Mouse (Mus musculus): ENCODE results near the gene Spag4.

Gene Spag4

GRCm38 (mm10) chr2:156065099-156066041 lies at the start of gene Spag4:
Spag4 (plus strand) TSS chr2:156065175.
- peak; percentile 63 for DNase-seq (ENCODE audit: low spot score)

GRCm38 (mm10) chr2:156018106-156018505 lies 46.9 kb upstream of the Spag4 start:
- no peak for DNase-seq (ENCODE audit: low spot score)

GRCm38 (mm10) chr2:156021219-156021618 lies 43.8 kb upstream of the Spag4 start:
- no peak for DNase-seq (ENCODE audit: low spot score)

- no peak for DNase-seq (ENCODE audit: low spot score)
Measured at GRCm38 (mm10) chr2:156021765-156022164, 43.2 kb upstream of the Spag4 start.

- DNase-seq (ENCODE audit: low spot score), result no peak
Measured at GRCm38 (mm10) chr2:156025482-156025881, 39.5 kb upstream of the Spag4 start.

GRCm38 (mm10) chr2:156039390-156039789 lies 25.6 kb upstream of the Spag4 start:
- no peak for DNase-seq (ENCODE audit: low spot score)

GRCm38 (mm10) chr2:156042903-156043302 lies 22.1 kb upstream of the Spag4 start:
- no peak for DNase-seq (ENCODE audit: low spot score)

GRCm38 (mm10) chr2:156047929-156048328 lies 17.0 kb upstream of the Spag4 start:
- DNase-seq (ENCODE audit: low spot score), result no peak

GRCm38 (mm10) chr2:156052816-156053215 lies 12.2 kb upstream of the Spag4 start, which contains the start of gene Fer1l4:
Fer1l4 (minus strand) TSS chr2:156052947.
- DNase-seq (ENCODE audit: low spot score), result no peak

GRCm38 (mm10) chr2:156066126-156066525 lies 1.2 kb downstream of the Spag4 start:
- no peak for DNase-seq (ENCODE audit: low spot score)

- DNase-seq (ENCODE audit: low spot score), result no peak
Measured at GRCm38 (mm10) chr2:156067916-156068315, 2.9 kb downstream of the Spag4 start.

GRCm38 (mm10) chr2:156071236-156071635 lies 6.3 kb downstream of the Spag4 start:
- no peak for DNase-seq (ENCODE audit: low spot score)

- no peak for DNase-seq (ENCODE audit: low spot score)
Measured at GRCm38 (mm10) chr2:156073725-156074124, 8.8 kb downstream of the Spag4 start.

- no peak for DNase-seq (ENCODE audit: low spot score)
Measured at GRCm38 (mm10) chr2:156077461-156077860, 12.5 kb downstream of the Spag4 start.

GRCm38 (mm10) chr2:156078421-156079182 lies 13.6 kb downstream of the Spag4 start:
- no peak for DNase-seq (ENCODE audit: low spot score)

GRCm38 (mm10) chr2:156079183-156079560 lies 14.2 kb downstream of the Spag4 start:
- no peak for DNase-seq (ENCODE audit: low spot score)

GRCm38 (mm10) chr2:156079674-156080073 lies 14.7 kb downstream of the Spag4 start:
- no peak for DNase-seq (ENCODE audit: low spot score)

GRCm38 (mm10) chr2:156080391-156080790 lies 15.4 kb downstream of the Spag4 start:
- DNase-seq (ENCODE audit: low spot score), result no peak

GRCm38 (mm10) chr2:156084541-156084940 lies 19.6 kb downstream of the Spag4 start:
- no peak for DNase-seq (ENCODE audit: low spot score)

- DNase-seq (ENCODE audit: low spot score), result no peak
Measured at GRCm38 (mm10) chr2:156087391-156088110, 22.6 kb downstream of the Spag4 start.

GRCm38 (mm10) chr2:156089799-156090198 lies 24.8 kb downstream of the Spag4 start:
- DNase-seq (ENCODE audit: low spot score), result no peak

- DNase-seq (ENCODE audit: low spot score), result no peak
Measured at GRCm38 (mm10) chr2:156091926-156092325, 27.0 kb downstream of the Spag4 start.
